Comparison of ENCODE assay signal across 23 mouse cellular contexts in the genomic region with DNA sequence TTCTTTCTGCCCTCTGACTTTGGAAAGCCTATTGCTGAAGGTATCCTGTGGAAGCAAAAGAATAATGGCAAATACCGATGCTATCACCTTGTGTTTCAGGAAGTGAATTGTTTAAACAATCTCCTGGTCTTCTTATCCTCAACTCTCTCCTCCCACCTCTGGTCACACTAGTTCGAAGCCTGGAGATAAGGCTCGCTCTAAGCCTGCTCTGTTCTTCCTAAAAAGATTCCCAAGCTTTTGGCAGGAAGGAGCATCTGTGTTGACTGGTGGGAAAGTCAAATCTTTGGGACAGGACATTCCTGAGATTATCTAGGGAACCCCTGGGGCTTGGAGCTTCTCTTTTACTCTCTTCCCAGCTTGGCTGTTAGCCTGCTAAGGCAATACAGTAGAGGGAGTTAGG.
"Had no signal": no experiment of that assay in that cellular context is flagged by ENCODE, and none has a peak within 500 bp of the region (broad histone marks: within the 10 kb centered on the region; RNA-seq: fewer than 3 reads in every experiment).

No protein-coding gene starts in this region.

- H3K36me3 ChIP-seq: heart, embryonic 12.5 days; hindbrain, embryonic 13.5 days; hindbrain, embryonic 15.5 days; kidney, embryonic 15.5 days; limb, embryonic 10.5 days; limb, embryonic 12.5 days; liver, embryonic 13.5 days; liver, embryonic 15.5 days had no signal

- H3K4me2 ChIP-seq: heart, embryonic 12.5 days; hindbrain, embryonic 13.5 days; hindbrain, embryonic 15.5 days; kidney, embryonic 15.5 days; limb, embryonic 12.5 days; liver, embryonic 13.5 days; liver, embryonic 15.5 days had no signal

- H3K27ac ChIP-seq: hindbrain, embryonic 13.5 days; hindbrain, embryonic 15.5 days; hindbrain, postnatal 0 days; kidney, embryonic 15.5 days; kidney, postnatal 0 days; layer of hippocampus, adult 2 months; left cerebral cortex, adult 2 months; limb, embryonic 10.5 days; limb, embryonic 12.5 days; liver, embryonic 13.5 days; liver, embryonic 15.5 days had no signal

- H3K9me3 ChIP-seq: heart, embryonic 12.5 days; hindbrain, embryonic 13.5 days; hindbrain, embryonic 15.5 days; kidney, embryonic 15.5 days; limb, embryonic 10.5 days; limb, embryonic 12.5 days; liver, embryonic 13.5 days; liver, embryonic 15.5 days had no signal

- H3K9ac ChIP-seq: forebrain, postnatal 0 days; heart, embryonic 12.5 days; hindbrain, embryonic 13.5 days; hindbrain, embryonic 15.5 days; kidney, embryonic 15.5 days; limb, embryonic 12.5 days; liver, embryonic 13.5 days; liver, embryonic 15.5 days had no signal

- DNase-seq: forebrain, postnatal 0 days; gastrocnemius, postnatal 10 days; gastrocnemius, postnatal 25 days; heart, postnatal 10 days; kidney, adult 11 months; kidney, adult 2 months; kidney, adult 9 months; kidney, postnatal 14 days; kidney, postnatal 4 days; liver; liver, embryonic 13.5 days had no signal

- H3K4me1 ChIP-seq: hindbrain, embryonic 13.5 days; hindbrain, embryonic 15.5 days; kidney, embryonic 15.5 days; limb, embryonic 10.5 days; limb, embryonic 12.5 days; liver, embryonic 13.5 days; liver, embryonic 15.5 days had no signal

- ATAC-seq: forebrain, postnatal 0 days; hindbrain, postnatal 0 days; intestine, embryonic 16.5 days had no signal

- H3K4me3 ChIP-seq: heart, embryonic 12.5 days; hindbrain, embryonic 13.5 days; hindbrain, embryonic 15.5 days; kidney, embryonic 15.5 days; layer of hippocampus, adult 2 months; left cerebral cortex, adult 2 months; limb, embryonic 10.5 days; limb, embryonic 12.5 days; liver, embryonic 13.5 days; liver, embryonic 15.5 days had no signal

- H3K27me3 ChIP-seq: hindbrain, embryonic 15.5 days; liver, embryonic 13.5 days had no signal
